Mouse (Mus musculus) adrenal gland (tissue): ENCODE data around the gene Tnfaip8l2.

ENCODE experiments used
- intact Hi-C: fragments of 180-260 bp; cut with DNase I; formaldehyde crosslinking; loops from one replicate; pipeline ENCODE4 v1.15.1; 2025
- microRNA-seq, 2 experiments: library from miRNA; unstranded; fragments of <30 nt; microRNA quantifications; one replicate each; pipeline ENCODE4; 2019

Gene Tnfaip8l2

DNA sequence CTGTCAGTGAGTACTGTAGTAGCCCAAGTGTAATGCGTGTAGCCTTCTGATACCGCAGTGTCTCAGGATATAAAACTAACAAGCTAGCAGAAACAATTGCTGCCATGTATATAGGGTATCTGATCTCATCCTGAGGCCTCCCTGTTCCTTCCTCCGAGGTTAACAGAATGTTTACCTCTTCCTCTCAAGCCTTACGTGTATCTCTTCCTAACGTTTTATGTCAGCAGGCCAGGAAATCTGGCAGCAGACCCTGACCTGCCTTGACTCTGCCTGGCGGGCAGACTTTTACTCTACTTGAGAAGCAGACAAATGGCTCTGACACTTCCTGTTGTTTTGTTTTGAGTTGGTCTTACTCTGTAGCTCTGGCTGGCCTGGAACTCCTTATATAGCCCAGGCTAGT is 20.6 kb downstream of the Tnfaip8l2 start:
- intact Hi-C loops = no loop called here

DNA sequence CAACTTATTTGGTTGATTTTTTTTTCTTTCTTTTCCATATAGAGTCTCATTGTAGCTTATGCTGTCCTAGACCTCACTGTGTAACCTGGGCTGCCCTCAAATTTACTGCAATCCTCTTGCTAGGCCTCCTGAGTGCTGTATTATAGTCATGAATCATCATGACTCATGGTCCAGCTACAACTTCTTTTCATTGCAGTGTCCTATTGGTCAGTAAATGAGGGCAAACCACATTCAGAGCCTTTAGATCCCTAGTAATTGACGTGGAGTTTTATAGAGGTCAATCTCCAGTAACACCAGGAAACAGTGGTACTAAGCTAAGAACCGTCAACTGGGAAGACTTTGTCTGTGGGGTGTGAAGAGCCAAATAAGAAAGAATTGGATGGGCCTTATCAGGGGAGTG is 24.4 kb downstream of the Tnfaip8l2 start:
- intact Hi-C loops = no loop called here

GRCm38 (mm10) chr3:95112760-95113159 is 29.4 kb downstream of the Tnfaip8l2 start:
- intact Hi-C loops = no loop called here

DNA sequence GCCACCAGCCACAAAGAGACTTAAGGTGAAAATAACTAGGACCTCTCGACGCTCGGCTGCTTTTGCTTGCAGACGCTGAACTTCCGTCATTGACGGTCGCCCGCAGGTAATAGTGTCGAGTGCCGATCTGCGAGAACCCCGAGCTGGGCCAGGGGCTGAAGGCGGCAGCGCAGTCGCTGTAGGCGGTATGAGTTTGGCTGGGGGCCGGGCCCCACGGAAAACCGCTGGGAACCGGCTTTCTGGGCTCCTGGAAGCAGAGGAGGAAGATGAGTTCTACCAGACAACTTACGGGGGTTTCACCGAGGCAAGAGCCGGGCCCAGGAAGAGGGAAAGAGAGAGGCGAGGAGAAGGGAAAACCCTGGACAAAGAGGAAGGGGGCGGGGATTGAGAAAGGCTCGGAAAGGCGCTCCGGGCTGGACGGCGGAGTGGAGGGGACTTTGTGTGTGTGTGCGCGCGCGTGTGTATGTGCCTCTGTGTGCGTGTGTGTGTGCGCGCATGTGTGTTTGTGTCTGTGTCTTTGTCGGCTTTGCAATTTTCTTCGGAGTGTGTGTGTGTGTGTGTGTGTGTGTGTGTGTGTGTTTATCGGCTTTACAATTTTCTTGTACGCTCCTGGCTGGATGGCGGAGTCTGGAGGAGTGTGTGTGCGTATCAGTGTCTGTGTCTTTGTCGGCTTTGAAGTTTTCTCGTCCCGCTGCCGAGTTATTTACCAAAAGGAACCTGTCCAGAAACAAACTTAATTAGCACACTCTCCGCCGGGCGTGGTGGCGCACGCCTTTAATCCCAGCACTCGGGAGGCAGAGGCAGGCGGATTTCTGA is 31.0 kb downstream of the Tnfaip8l2 start, which contains the start of gene Vps72:
Gene Vps72, plus strand, starts transcription at position 112 of the 816 bp plus-strand sequence.
- intact Hi-C loops = no loop called here

- intact Hi-C loops = loop anchor here (5.0 kb wide), 2 partner anchors 41 to 56 kb away; no protein-coding TSS in a partner anchor
Observed at GRCm38 (mm10) chr3:95107898-95108297, 34.3 kb downstream of the Tnfaip8l2 start.

GRCm38 (mm10) chr3:95107308-95107707 is 34.9 kb downstream of the Tnfaip8l2 start:
- intact Hi-C loops = loop anchor here (5.0 kb wide), 2 partner anchors 40 to 55 kb away; no protein-coding TSS in a partner anchor

DNA sequence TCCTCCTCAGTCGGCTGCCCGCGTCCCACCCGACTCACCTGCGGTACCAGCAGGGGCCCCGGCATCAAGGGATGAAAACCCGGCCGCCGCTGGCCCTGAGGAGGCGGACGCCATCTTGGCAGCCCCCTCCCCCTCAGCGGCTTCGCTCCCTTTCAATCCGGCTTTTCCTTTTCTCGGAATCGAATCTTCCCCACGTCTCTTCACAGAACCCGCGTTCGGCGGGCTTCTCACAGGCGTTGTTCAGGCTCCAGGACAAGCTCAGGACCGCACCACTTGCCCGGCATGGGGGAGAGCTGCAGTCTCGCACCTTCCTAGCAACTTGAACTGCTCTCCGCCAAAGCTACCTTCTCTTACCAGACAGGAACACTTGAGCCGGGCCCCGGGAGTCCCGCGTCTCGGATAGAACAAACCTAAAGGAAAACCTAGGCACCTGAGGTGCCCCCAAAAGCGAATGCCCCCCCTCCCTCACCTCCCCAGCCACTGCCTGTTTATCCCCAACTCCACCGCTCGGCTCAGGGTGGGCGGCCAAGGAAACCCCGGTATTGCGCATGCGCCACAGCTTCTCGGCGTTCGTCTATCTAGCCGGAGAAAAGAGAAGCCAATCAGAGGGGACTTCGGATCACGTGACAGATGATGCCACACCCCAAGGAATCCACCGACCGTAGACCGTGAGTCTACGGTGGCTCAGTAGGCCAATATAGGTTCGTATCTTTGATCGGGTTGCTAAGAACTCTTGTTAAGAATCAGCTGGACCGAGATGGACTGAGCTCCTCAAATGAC is 35.6 kb downstream of the Tnfaip8l2 start, which contains the start of gene Pip5k1a:
Gene Pip5k1a, minus strand, starts transcription at position 593 of the 780 bp plus-strand sequence.
- intact Hi-C loops = loop anchor here (5.0 kb wide), 2 partner anchors 39 to 54 kb away; no protein-coding TSS in a partner anchor

- intact Hi-C loops = loop anchor here (5.0 kb wide), 2 partner anchors 38 to 53 kb away; no protein-coding TSS in a partner anchor
Observed at GRCm38 (mm10) chr3:95105586-95106337, 36.4 kb downstream of the Tnfaip8l2 start.

- intact Hi-C loops = loop anchor here (5.0 kb wide), 2 partner anchors 38 to 53 kb away; no protein-coding TSS in a partner anchor
Observed at GRCm38 (mm10) chr3:95105121-95105520, 37.0 kb downstream of the Tnfaip8l2 start.

GRCm38 (mm10) chr3:95100854-95101253 is 41.3 kb downstream of the Tnfaip8l2 start:
- intact Hi-C loops = no loop called here

Small RNA genes within 50 kb of the gene (microRNA-seq; reads per million reads assigned to microRNA genes)
- gene Mir8099-1 = 0 reads per million in 2 experiments
